Mouse (Mus musculus): ENCODE data around the gene Synpo2. TPM values are rescaled to one million over a fixed set of nuclear protein-coding genes. Genes with fewer than 3 reads are reported as not detected.

Synpo2 gene
- polyA plus RNA-seq, 1 experiment from 2014 or later = 4.2 TPM

- H3K27me3 ChIP-seq = no peaks in the 10 kb centered on the region
- 19% methylated on average over 4 of the region's 4 CpGs for WGBS
- no peak overlapping the region for H3K27ac ChIP-seq
- no peak for ATAC-seq (ENCODE audit: low FRiP score)
- no peaks in the 10 kb centered on the region for H3K9me3 ChIP-seq (replicated peaks)
- no peak overlapping the region for H3K9ac ChIP-seq
- no peak overlapping the region for H3K4me2 ChIP-seq (replicated peaks)
- H3K36me3 ChIP-seq = no peaks in the 10 kb centered on the region
- peaks cover 3% of the 10 kb centered on the region; the same call in 1 of the 2 replicates for H3K4me1 ChIP-seq
- H3K4me3 ChIP-seq = no peak overlapping the region
Observed at GRCm38 (mm10) chr3:123160792-123161191, 75.2 kb downstream of the Synpo2 start.

- WGBS = 31% methylated on average over 9 of the region's 9 CpGs
- peak; percentile 39; the same call in 1 of the 2 replicates for ATAC-seq (ENCODE audit: low FRiP score)
- no peak overlapping the region for H3K4me3 ChIP-seq
- H3K36me3 ChIP-seq = no peaks in the 10 kb centered on the region
- H3K4me1 ChIP-seq = peaks cover 3% of the 10 kb centered on the region; the same call in 1 of the 2 replicates
- no peak overlapping the region for H3K27ac ChIP-seq
- no peaks in the 10 kb centered on the region for H3K27me3 ChIP-seq
- no peak overlapping the region for H3K4me2 ChIP-seq (replicated peaks)
- H3K9ac ChIP-seq = no peak overlapping the region
- no peaks in the 10 kb centered on the region for H3K9me3 ChIP-seq (replicated peaks)
Observed at GRCm38 (mm10) chr3:123159139-123159824, 76.7 kb downstream of the Synpo2 start.

- H3K4me2 ChIP-seq (replicated peaks) = no peak overlapping the region
- no peaks in the 10 kb centered on the region for H3K27me3 ChIP-seq
- H3K27ac ChIP-seq = no peak overlapping the region
- no peak overlapping the region for H3K9ac ChIP-seq
- peaks cover 3% of the 10 kb centered on the region; the same call in 1 of the 2 replicates for H3K4me1 ChIP-seq
- WGBS = 40% methylated on average over 6 of the region's 6 CpGs
- no peak for ATAC-seq (ENCODE audit: low FRiP score)
- H3K36me3 ChIP-seq = no peaks in the 10 kb centered on the region
- H3K4me3 ChIP-seq = no peak overlapping the region
- H3K9me3 ChIP-seq (replicated peaks) = no peaks in the 10 kb centered on the region
Observed at GRCm38 (mm10) chr3:123158579-123158978, 77.4 kb downstream of the Synpo2 start.

- Histone ChIP-seq H3K36me3 (no peaks in the 10 kb centered on the region), H3K4me2 (replicated peaks) (no peak overlapping the region), H3K9me3 (replicated peaks) (no peaks in the 10 kb centered on the region), H3K4me3 (no peak overlapping the region), H3K4me1 (no peaks in the 10 kb centered on the region), H3K27ac (no peak overlapping the region), H3K27me3 (no peaks in the 10 kb centered on the region), H3K9ac (no peak overlapping the region)
- ATAC-seq (ENCODE audit: low FRiP score) = no peak
- 85% methylated on average over 8 of the region's 8 CpGs for WGBS
Observed at GRCm38 (mm10) chr3:123153337-123153736, 82.6 kb downstream of the Synpo2 start.

- Histone ChIP-seq H3K4me1 (no peaks in the 10 kb centered on the region), H3K36me3 (no peaks in the 10 kb centered on the region), H3K4me3 (no peak overlapping the region), H3K9me3 (replicated peaks) (no peaks in the 10 kb centered on the region), H3K9ac (no peak overlapping the region), H3K27ac (no peak overlapping the region), H3K27me3 (no peaks in the 10 kb centered on the region), H3K4me2 (replicated peaks) (no peak overlapping the region)
- 88% methylated on average over 5 of the region's 5 CpGs for WGBS
- ATAC-seq (ENCODE audit: low FRiP score) = no peak
Observed at GRCm38 (mm10) chr3:123152911-123153310, 83.0 kb downstream of the Synpo2 start.

GRCm38 (mm10) chr3:123150523-123151135 is 85.3 kb downstream of the Synpo2 start:
- whole genome bisulfite sequencing = 81% methylated on average over 8 of the region's 8 CpGs
- H3K9me3 ChIP-seq (replicated peaks) = no peaks in the 10 kb centered on the region
- H3K4me2 ChIP-seq (replicated peaks) = no peak overlapping the region
- H3K9ac ChIP-seq = no peak overlapping the region
- H3K4me3 ChIP-seq = no peak overlapping the region
- H3K4me1 ChIP-seq = no peaks in the 10 kb centered on the region
- H3K27ac ChIP-seq = no peak overlapping the region
- ATAC-seq (ENCODE audit: low FRiP score) = no peak
- H3K36me3 ChIP-seq = no peaks in the 10 kb centered on the region
- H3K27me3 ChIP-seq = no peaks in the 10 kb centered on the region

- 84% methylated on average over 10 of the region's 10 CpGs for WGBS
- no peak overlapping the region for H3K9ac ChIP-seq
- H3K4me1 ChIP-seq = no peaks in the 10 kb centered on the region
- no peak overlapping the region for H3K27ac ChIP-seq
- no peak for ATAC-seq (ENCODE audit: low FRiP score)
- no peak overlapping the region for H3K4me2 ChIP-seq (replicated peaks)
- no peak overlapping the region for H3K4me3 ChIP-seq
- H3K27me3 ChIP-seq = no peaks in the 10 kb centered on the region
- no peaks in the 10 kb centered on the region for H3K9me3 ChIP-seq (replicated peaks)
- H3K36me3 ChIP-seq = no peaks in the 10 kb centered on the region
Observed at GRCm38 (mm10) chr3:123149380-123150162, 86.4 kb downstream of the Synpo2 start.

- Histone ChIP-seq H3K9me3 (replicated peaks) (no peaks in the 10 kb centered on the region), H3K4me2 (replicated peaks) (no peak overlapping the region), H3K4me3 (no peak overlapping the region), H3K4me1 (no peaks in the 10 kb centered on the region), H3K27ac (no peak overlapping the region), H3K9ac (no peak overlapping the region), H3K36me3 (no peaks in the 10 kb centered on the region), H3K27me3 (no peaks in the 10 kb centered on the region)
- 84% methylated on average over 3 of the region's 3 CpGs for WGBS
- no peak for ATAC-seq (ENCODE audit: low FRiP score)
Observed at GRCm38 (mm10) chr3:123148641-123149040, 87.3 kb downstream of the Synpo2 start.

GRCm38 (mm10) chr3:123146557-123146956 is 89.4 kb downstream of the Synpo2 start:
- no peaks in the 10 kb centered on the region for H3K9me3 ChIP-seq (replicated peaks)
- H3K4me2 ChIP-seq (replicated peaks) = no peak overlapping the region
- WGBS = 85% methylated on average over 8 of the region's 8 CpGs
- H3K4me3 ChIP-seq = no peak overlapping the region
- no peak for ATAC-seq (ENCODE audit: low FRiP score)
- H3K9ac ChIP-seq = no peak overlapping the region
- H3K36me3 ChIP-seq = no peaks in the 10 kb centered on the region
- no peaks in the 10 kb centered on the region for H3K4me1 ChIP-seq
- H3K27me3 ChIP-seq = no peaks in the 10 kb centered on the region
- no peak overlapping the region for H3K27ac ChIP-seq

GRCm38 (mm10) chr3:123145942-123146341 is 90.0 kb downstream of the Synpo2 start:
- Histone ChIP-seq H3K27me3 (no peaks in the 10 kb centered on the region), H3K36me3 (no peaks in the 10 kb centered on the region), H3K27ac (no peak overlapping the region), H3K9me3 (replicated peaks) (no peaks in the 10 kb centered on the region), H3K4me1 (no peaks in the 10 kb centered on the region), H3K9ac (no peak overlapping the region), H3K4me3 (no peak overlapping the region), H3K4me2 (replicated peaks) (no peak overlapping the region)
- no peak for ATAC-seq (ENCODE audit: low FRiP score)
- 86% methylated on average over 4 of the region's 4 CpGs for WGBS

GRCm38 (mm10) chr3:123143412-123143811 is 92.5 kb downstream of the Synpo2 start:
- H3K9me3 ChIP-seq (replicated peaks) = no peaks in the 10 kb centered on the region
- no peaks in the 10 kb centered on the region for H3K4me1 ChIP-seq
- H3K27me3 ChIP-seq = no peaks in the 10 kb centered on the region
- no peak for ATAC-seq (ENCODE audit: low FRiP score)
- H3K36me3 ChIP-seq = no peaks in the 10 kb centered on the region
- H3K9ac ChIP-seq = no peak overlapping the region
- 86% methylated on average over 6 of the region's 6 CpGs for WGBS
- H3K4me3 ChIP-seq = no peak overlapping the region
- no peak overlapping the region for H3K4me2 ChIP-seq (replicated peaks)
- no peak overlapping the region for H3K27ac ChIP-seq

- Histone ChIP-seq H3K27me3 (no peaks in the 10 kb centered on the region), H3K27ac (no peak overlapping the region), H3K4me3 (no peak overlapping the region), H3K9ac (no peak overlapping the region), H3K9me3 (replicated peaks) (no peaks in the 10 kb centered on the region), H3K4me1 (no peaks in the 10 kb centered on the region), H3K4me2 (replicated peaks) (no peak overlapping the region), H3K36me3 (no peaks in the 10 kb centered on the region)
- no peak for ATAC-seq (ENCODE audit: low FRiP score)
- WGBS = 84% methylated on average over 3 of the region's 3 CpGs
Observed at GRCm38 (mm10) chr3:123142298-123142697, 93.7 kb downstream of the Synpo2 start.

Measured in hindbrain, embryonic 12.5 days (tissue).